Comparison of ENCODE assay signal across 19 mouse cellular contexts in genomic region chr13:53862336-53862735, GRCm38 (mm10).
DNase-seq lines count a peak whose midpoint lies in the region; ATAC-seq lines count a peak whose summit lies in the region.
"Had no signal": no experiment of that assay in that cellular context is flagged by ENCODE, and none has a peak within 500 bp of the region (broad histone marks: within the 10 kb centered on the region; RNA-seq: fewer than 3 reads in every experiment).

No protein-coding gene starts in this region.

- H3K9ac ChIP-seq in hindbrain, embryonic 15.5 days: no peak overlapping the region
- no peak overlapping the region for H3K9ac ChIP-seq in midbrain, embryonic 16.5 days (ENCODE audit: low read depth, low read length)
- no peak overlapping the region for H3K9ac ChIP-seq in midbrain, embryonic 11.5 days (ENCODE audit: low read length)
- H3K9ac ChIP-seq in embryonic facial prominence, embryonic 14.5 days (ENCODE audit: low read depth, low read length): no peak overlapping the region
- H3K9ac ChIP-seq: forebrain, embryonic 13.5 days; heart, embryonic 12.5 days; midbrain, embryonic 12.5 days had no signal

- no peaks in the 10 kb centered on the region for H3K9me3 ChIP-seq in hindbrain, embryonic 15.5 days
- H3K9me3 ChIP-seq in hindbrain, embryonic 10.5 days: no peaks in the 10 kb centered on the region
- H3K9me3 ChIP-seq in midbrain, embryonic 16.5 days (replicated peaks; ENCODE audit: control insufficient read depth, low read length, poor library complexity, severe bottlenecking): no peaks in the 10 kb centered on the region
- H3K9me3 ChIP-seq in midbrain, embryonic 11.5 days (ENCODE audit: control insufficient read depth, low read length): no peaks in the 10 kb centered on the region
- no peaks in the 10 kb centered on the region for H3K9me3 ChIP-seq in embryonic facial prominence, embryonic 14.5 days (ENCODE audit: control insufficient read depth, low read length)
- H3K9me3 ChIP-seq: forebrain, embryonic 13.5 days; midbrain, embryonic 12.5 days had no signal

- H3K4me2 ChIP-seq in hindbrain, embryonic 15.5 days: 0 out of 2 replicates have a peak overlapping the region, but pooled peaks have one; percentile 17
- no peak overlapping the region for H3K4me2 ChIP-seq in midbrain, embryonic 16.5 days (ENCODE audit: low read length)
- H3K4me2 ChIP-seq in midbrain, embryonic 11.5 days: no peak overlapping the region
- H3K4me2 ChIP-seq in embryonic facial prominence, embryonic 14.5 days (ENCODE audit: low read depth, low read length): no peak overlapping the region
- H3K4me2 ChIP-seq: forebrain, embryonic 13.5 days; heart, embryonic 12.5 days; liver, embryonic 11.5 days; midbrain, embryonic 12.5 days had no signal

- no peak for DNase-seq in hindbrain, embryonic 10.5 days (ENCODE audit: low spot score)
- no peak for DNase-seq in midbrain, embryonic 11.5 days (ENCODE audit: low spot score, missing footprints)
- DNase-seq in embryonic facial prominence, embryonic 14.5 days (ENCODE audit: low spot score): peak; percentile 22
- peak; percentile 5 for DNase-seq in mesoderm, embryonic 11.5 days (ENCODE audit: low read depth, low spot score)
- no peak for DNase-seq in adrenal gland, postnatal 4 days (ENCODE audit: low spot score in 2 of 2)
- DNase-seq: adrenal gland, postnatal 36 days; cerebellum, adult 9-10 months; kidney, adult 9 months; kidney, postnatal 36 days; lung, adult 2 months; lung, postnatal 36 days; thymus, postnatal 14 days had no signal

- peaks cover 4% of the 10 kb centered on the region; the same call in 1 of the 2 replicates for H3K4me1 ChIP-seq in hindbrain, embryonic 15.5 days (replicated peaks)
- H3K4me1 ChIP-seq in hindbrain, embryonic 10.5 days (replicated peaks): no peaks in the 10 kb centered on the region
- peaks cover 2% of the 10 kb centered on the region; the same call in 1 of the 2 replicates for H3K4me1 ChIP-seq in midbrain, embryonic 16.5 days (ENCODE audit: control insufficient read depth, insufficient read depth, low read length)
- H3K4me1 ChIP-seq in midbrain, embryonic 11.5 days (ENCODE audit: control insufficient read depth, insufficient read depth, low read length): no peaks in the 10 kb centered on the region
- H3K4me1 ChIP-seq in embryonic facial prominence, embryonic 14.5 days (ENCODE audit: control insufficient read depth, insufficient read depth, low read length): no peaks in the 10 kb centered on the region
- H3K4me1 ChIP-seq: heart, embryonic 12.5 days; midbrain, embryonic 12.5 days had no signal

- no peak overlapping the region for H3K4me3 ChIP-seq in hindbrain, embryonic 15.5 days
- no peak overlapping the region for H3K4me3 ChIP-seq in hindbrain, embryonic 10.5 days
- no peak overlapping the region for H3K4me3 ChIP-seq in midbrain, embryonic 16.5 days (ENCODE audit: low read depth, low read length)
- H3K4me3 ChIP-seq in midbrain, embryonic 11.5 days (ENCODE audit: low read depth, low read length): no peak overlapping the region
- H3K4me3 ChIP-seq in embryonic facial prominence, embryonic 14.5 days (ENCODE audit: low read depth, low read length): no peak overlapping the region
- H3K4me3 ChIP-seq: forebrain, embryonic 13.5 days; heart, embryonic 12.5 days; midbrain, embryonic 12.5 days had no signal

- 47% methylated on average over 4 of the region's 4 CpGs for WGBS in hindbrain, embryonic 15.5 days
- 64% methylated on average over 4 of the region's 4 CpGs for WGBS in hindbrain, embryonic 10.5 days
- WGBS in midbrain, embryonic 16.5 days: 49% methylated on average over 4 of the region's 4 CpGs
- 69% methylated on average over 4 of the region's 4 CpGs for WGBS in midbrain, embryonic 11.5 days
- WGBS in embryonic facial prominence, embryonic 14.5 days: 27% methylated on average over 4 of the region's 4 CpGs

- H3K27ac ChIP-seq in hindbrain, embryonic 15.5 days (replicated peaks): 0 out of 2 replicates have a peak overlapping the region, but pooled peaks have one; percentile 42
- no peak overlapping the region for H3K27ac ChIP-seq in hindbrain, embryonic 10.5 days
- 0 out of 2 replicates have a peak overlapping the region, but pooled peaks have one; percentile 33 for H3K27ac ChIP-seq in midbrain, embryonic 16.5 days (ENCODE audit: low read length)
- H3K27ac ChIP-seq in midbrain, embryonic 11.5 days (ENCODE audit: low read depth, low read length): no peak overlapping the region
- H3K27ac ChIP-seq in embryonic facial prominence, embryonic 14.5 days (replicated peaks; ENCODE audit: low read depth, low read length): no peak overlapping the region
- H3K27ac ChIP-seq: forebrain, embryonic 13.5 days; midbrain, embryonic 12.5 days had no signal

- ATAC-seq in hindbrain, embryonic 15.5 days (ENCODE audit: low FRiP score, low read depth): no peak
- ATAC-seq in midbrain, embryonic 16.5 days: no peak
- no peak for ATAC-seq in midbrain, embryonic 11.5 days (ENCODE audit: low FRiP score)
- ATAC-seq in embryonic facial prominence, embryonic 14.5 days (ENCODE audit: low read depth): no peak
- ATAC-seq: forebrain, embryonic 13.5 days; inflammation-experienced regulatory T-cells, adult 6 months had no signal

- H3K36me3 ChIP-seq in hindbrain, embryonic 15.5 days: no peaks in the 10 kb centered on the region
- no peaks in the 10 kb centered on the region for H3K36me3 ChIP-seq in hindbrain, embryonic 10.5 days
- no peaks in the 10 kb centered on the region for H3K36me3 ChIP-seq in midbrain, embryonic 16.5 days (ENCODE audit: control insufficient read depth, insufficient read depth, low read length)
- H3K36me3 ChIP-seq in midbrain, embryonic 11.5 days (ENCODE audit: control insufficient read depth, insufficient read depth, low read length): no peaks in the 10 kb centered on the region
- no peaks in the 10 kb centered on the region for H3K36me3 ChIP-seq in embryonic facial prominence, embryonic 14.5 days (ENCODE audit: control insufficient read depth, insufficient read depth, low read length)
- H3K36me3 ChIP-seq: heart, embryonic 12.5 days; midbrain, embryonic 12.5 days had no signal

- H3K27me3 ChIP-seq in hindbrain, embryonic 15.5 days: no peaks in the 10 kb centered on the region
- H3K27me3 ChIP-seq in hindbrain, embryonic 10.5 days (ENCODE audit: insufficient read depth, poor library complexity, severe bottlenecking): no peaks in the 10 kb centered on the region
- H3K27me3 ChIP-seq in midbrain, embryonic 16.5 days (ENCODE audit: control insufficient read depth, insufficient read depth, low read depth, low read length): no peaks in the 10 kb centered on the region
- no peaks in the 10 kb centered on the region for H3K27me3 ChIP-seq in midbrain, embryonic 11.5 days (ENCODE audit: control insufficient read depth, insufficient read depth, low read length)
- no peaks in the 10 kb centered on the region for H3K27me3 ChIP-seq in embryonic facial prominence, embryonic 14.5 days (replicated peaks; ENCODE audit: control insufficient read depth, insufficient read depth, low read length)
- H3K27me3 ChIP-seq: forebrain, embryonic 13.5 days; midbrain, embryonic 12.5 days had no signal

Comparison
In these comparisons a context has a peak if more than half of its experiments do, and no peak if none do; other contexts are left out.
1. H3K27ac ChIP-seq: peak in hindbrain, embryonic 15.5 days (single experiment) and midbrain, embryonic 16.5 days (single experiment); none in hindbrain, embryonic 10.5 days (single experiment), midbrain, embryonic 11.5 days (single experiment) and embryonic facial prominence, embryonic 14.5 days (single experiment).
2. DNase-seq: peak in embryonic facial prominence, embryonic 14.5 days (single experiment) and mesoderm, embryonic 11.5 days (single experiment); none in hindbrain, embryonic 10.5 days (single experiment), midbrain, embryonic 11.5 days (single experiment) and adrenal gland, postnatal 4 days (0 of 2).